Mouse (Mus musculus) E14TG2a.4 (cell line): ENCODE data around the gene Pex19.

Source experiments
- H3K27me3 ChIP-seq: 2 replicates; pipeline ENCODE4 v1.6.1; 2014; ENCODE audit warnings: low read length, control low read depth; ENCODE audit not compliant: insufficient read depth
- H3K36me3 ChIP-seq: 2 replicates; pipeline ENCODE4 v1.6.1; 2014; ENCODE audit warnings: low read length, control low read depth; ENCODE audit not compliant: insufficient read depth
- H3K4me1 ChIP-seq: replicated peaks from 2 replicates; pipeline ENCODE4 v1.6.1; 2014; ENCODE audit warnings: low read depth, low read length, control low read depth
- H3K4me3 ChIP-seq: replicated peaks from 2 replicates; pipeline ENCODE4 v1.5.1; 2014; ENCODE audit warnings: mild to moderate bottlenecking, low read length
- H3K9me3 ChIP-seq: 2 replicates; pipeline ENCODE4 v1.6.1; 2014; ENCODE audit warnings: low read length, control low read depth
- CTCF ChIP-seq: conservative IDR thresholded peaks from 2 replicates; pipeline ENCODE4 v1.5.1; 2014; ENCODE audit warnings: low read length
- NANOG ChIP-seq: IDR thresholded peaks from 2 replicates; pipeline ENCODE4 v1.6.1; 2014; ENCODE audit warnings: borderline replicate concordance, low read length, mixed read lengths
- POU5F1 ChIP-seq: IDR thresholded peaks from 2 replicates; pipeline ENCODE4 v1.6.1; 2014; ENCODE audit warnings: low read length, borderline replicate concordance

Pex19 gene

GRCm38 (mm10) chr1:172099325-172100033 lies 27.1 kb upstream of the Pex19 start:
- H3K4me3 ChIP-seq: no peak overlapping the region
- peaks cover 75% of the 10 kb centered on the region for H3K36me3 ChIP-seq
- peaks cover under 1% of the 10 kb centered on the region; the same call in 1 of the 2 replicates for H3K4me1 ChIP-seq
- TF ChIP-seq POU5F1: no peak
- TF ChIP-seq NANOG: no peak
- no peak for TF ChIP-seq CTCF
- H3K9me3 ChIP-seq: no peaks in the 10 kb centered on the region
- no peaks in the 10 kb centered on the region for H3K27me3 ChIP-seq

GRCm38 (mm10) chr1:172103619-172104018 lies 22.9 kb upstream of the Pex19 start:
- H3K36me3 ChIP-seq: peaks cover 91% of the 10 kb centered on the region
- H3K4me3 ChIP-seq: no peak overlapping the region
- H3K4me1 ChIP-seq: peaks cover 11% of the 10 kb centered on the region; the same call in 1 of the 2 replicates
- H3K27me3 ChIP-seq: no peaks in the 10 kb centered on the region
- TF ChIP-seq NANOG (no peak), POU5F1 (no peak), CTCF (no peak)
- no peaks in the 10 kb centered on the region for H3K9me3 ChIP-seq

DNA sequence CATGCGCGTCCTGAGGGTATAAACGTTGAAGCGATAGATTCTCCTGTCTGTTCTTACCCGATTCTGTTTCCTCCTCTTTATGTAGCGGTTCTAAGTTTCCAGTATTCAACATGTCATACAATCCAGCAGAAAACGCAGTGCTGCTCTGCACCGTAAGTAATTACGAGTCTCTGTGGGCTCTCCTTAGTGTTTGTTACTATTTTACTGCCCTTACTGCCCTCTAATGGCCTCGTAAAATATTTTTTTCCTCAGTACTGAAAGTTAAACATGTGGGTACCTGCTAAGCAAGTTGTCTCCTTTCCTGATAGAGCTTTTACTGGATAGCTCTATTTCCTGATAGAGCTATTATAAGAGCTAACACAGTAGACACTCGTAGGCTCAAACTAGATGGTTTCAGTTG lies 21.5 kb upstream of the Pex19 start:
- no peaks in the 10 kb centered on the region for H3K27me3 ChIP-seq
- peaks cover 11% of the 10 kb centered on the region; the same call in 1 of the 2 replicates for H3K4me1 ChIP-seq
- peaks cover 95% of the 10 kb centered on the region for H3K36me3 ChIP-seq
- H3K9me3 ChIP-seq: no peaks in the 10 kb centered on the region
- no peak overlapping the region for H3K4me3 ChIP-seq
- TF ChIP-seq POU5F1: no peak
- no peak for TF ChIP-seq NANOG

DNA sequence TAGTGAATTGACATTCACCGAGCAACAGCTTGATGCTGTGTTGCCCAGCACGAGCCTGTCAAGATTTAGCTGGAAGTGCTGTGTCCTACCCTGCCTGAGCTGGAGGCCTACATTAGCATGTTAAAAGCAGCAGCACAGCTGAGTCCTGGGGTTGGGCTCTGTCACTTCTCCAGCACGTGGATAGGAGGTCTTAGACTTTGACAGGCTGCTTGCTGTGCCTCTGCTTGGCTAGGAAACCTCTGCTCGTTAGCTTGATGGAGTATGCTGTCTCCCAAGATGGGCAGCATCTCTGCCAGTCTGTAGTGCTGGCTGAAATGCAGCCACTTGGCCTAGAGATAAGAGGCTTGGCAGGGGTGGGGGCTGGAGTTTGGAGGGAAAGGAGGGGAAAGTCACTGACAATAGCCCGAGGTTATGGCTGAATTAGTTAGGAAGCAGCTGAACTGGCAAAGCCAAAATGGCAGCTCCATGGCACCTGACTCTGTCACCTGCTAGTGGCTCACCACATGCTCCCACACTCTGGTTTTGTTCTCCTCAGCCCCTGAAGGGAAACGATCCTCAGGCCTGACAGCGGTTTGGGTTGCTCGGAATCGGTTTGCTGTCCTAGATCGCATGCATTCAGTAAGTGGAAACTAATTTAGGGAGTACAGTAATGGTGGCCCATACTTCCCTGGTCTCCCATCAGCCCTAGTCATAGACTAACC lies 18.6 kb upstream of the Pex19 start:
- TF ChIP-seq CTCF (no peak), NANOG (no peak), POU5F1 (no peak)
- Histone ChIP-seq H3K36me3 (peaks cover 95% of the 10 kb centered on the region), H3K27me3 (no peaks in the 10 kb centered on the region)

DNA sequence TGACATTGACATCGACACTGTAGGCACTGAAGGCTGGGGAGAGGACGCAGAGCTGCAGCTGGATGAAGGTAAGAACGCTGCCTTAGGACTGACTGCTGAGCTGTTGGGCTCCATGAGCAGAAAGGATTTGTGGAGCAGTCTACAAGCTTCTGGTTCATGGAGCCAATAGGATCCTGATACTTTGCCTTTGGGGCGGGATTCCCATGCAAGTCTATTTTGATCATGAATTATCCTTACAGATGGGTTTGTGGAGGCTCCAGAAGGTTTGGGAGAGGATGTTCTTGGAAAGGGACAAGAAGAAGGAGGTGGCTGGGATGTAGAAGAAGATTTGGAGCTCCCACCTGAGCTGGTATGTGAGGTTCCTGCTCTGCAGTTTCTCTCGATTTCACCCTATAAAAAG lies 9.6 kb upstream of the Pex19 start:
- Histone ChIP-seq H3K27me3 (no peaks in the 10 kb centered on the region), H3K4me3 (no peak overlapping the region), H3K36me3 (peaks cover 98% of the 10 kb centered on the region), H3K9me3 (no peaks in the 10 kb centered on the region), H3K4me1 (0 out of 2 replicates have a peak, but pooled peaks cover 3% of the 10 kb centered on the region)
- TF ChIP-seq NANOG (no peak), POU5F1 (no peak), CTCF (no peak)

More for the DNA sequence above, 18.6 kb upstream of the Pex19 start:
- H3K4me3 ChIP-seq: no peak overlapping the region
- H3K4me1 ChIP-seq: peaks cover 11% of the 10 kb centered on the region; the same call in 1 of the 2 replicates
- H3K9me3 ChIP-seq: no peaks in the 10 kb centered on the region

GRCm38 (mm10) chr1:172119100-172119499 lies 7.5 kb upstream of the Pex19 start:
- TF ChIP-seq POU5F1: no peak
- no peak for TF ChIP-seq NANOG
- TF ChIP-seq CTCF: no peak
- Histone ChIP-seq H3K4me1 (0 out of 2 replicates have a peak, but pooled peaks cover 3% of the 10 kb centered on the region), H3K9me3 (no peaks in the 10 kb centered on the region), H3K27me3 (no peaks in the 10 kb centered on the region), H3K4me3 (no peak overlapping the region), H3K36me3 (peaks cover 93% of the 10 kb centered on the region)

DNA sequence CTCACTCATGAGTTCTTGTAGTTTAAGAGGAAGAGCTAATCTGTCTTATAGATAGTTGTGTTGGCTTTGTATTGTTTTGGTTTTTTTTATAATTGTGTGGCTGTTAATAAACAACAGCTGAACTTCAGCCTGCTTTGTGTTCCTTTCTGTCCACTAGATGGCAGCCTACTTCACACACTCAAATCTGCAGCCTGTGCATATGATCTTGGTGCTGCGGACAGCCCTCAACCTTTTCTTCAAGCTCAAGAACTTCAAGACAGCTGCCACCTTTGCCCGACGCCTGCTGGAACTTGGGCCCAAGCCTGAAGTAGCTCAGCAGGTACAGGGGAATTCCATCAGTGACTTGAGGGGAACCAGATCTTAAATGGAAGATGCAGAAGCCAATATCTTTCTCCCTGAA lies 6.8 kb upstream of the Pex19 start:
- Histone ChIP-seq H3K4me1 (0 out of 2 replicates have a peak, but pooled peaks cover 3% of the 10 kb centered on the region), H3K9me3 (no peaks in the 10 kb centered on the region), H3K4me3 (no peak overlapping the region), H3K36me3 (peaks cover 87% of the 10 kb centered on the region), H3K27me3 (no peaks in the 10 kb centered on the region)
- TF ChIP-seq CTCF (peak; percentile 82), NANOG (no peak)

DNA sequence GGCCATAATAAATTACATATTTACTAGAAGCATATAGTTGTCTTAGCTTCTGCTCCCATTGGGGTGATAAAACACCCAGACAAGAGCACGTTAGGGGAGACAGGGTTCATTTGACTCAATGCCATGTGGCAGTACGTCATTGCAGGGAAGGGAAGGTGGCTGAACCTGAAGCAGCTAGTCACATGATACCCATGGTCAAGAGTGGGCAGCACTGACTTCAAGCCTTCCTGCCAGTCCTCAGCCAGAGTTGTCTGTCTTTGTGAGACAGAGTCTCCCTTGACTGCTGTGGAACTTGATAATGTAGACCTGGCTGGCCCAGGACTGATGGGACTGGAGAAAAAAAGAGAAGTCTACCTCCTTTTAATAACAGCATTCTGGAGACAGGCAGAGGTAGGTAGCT lies 3.9 kb upstream of the Pex19 start:
- no peaks in the 10 kb centered on the region for H3K9me3 ChIP-seq
- H3K4me3 ChIP-seq: no peak overlapping the region
- no peak for TF ChIP-seq CTCF
- no peak for TF ChIP-seq NANOG
- no peak for TF ChIP-seq POU5F1
- H3K36me3 ChIP-seq: peaks cover 57% of the 10 kb centered on the region
- H3K27me3 ChIP-seq: no peaks in the 10 kb centered on the region
- peaks cover 11% of the 10 kb centered on the region for H3K4me1 ChIP-seq

DNA sequence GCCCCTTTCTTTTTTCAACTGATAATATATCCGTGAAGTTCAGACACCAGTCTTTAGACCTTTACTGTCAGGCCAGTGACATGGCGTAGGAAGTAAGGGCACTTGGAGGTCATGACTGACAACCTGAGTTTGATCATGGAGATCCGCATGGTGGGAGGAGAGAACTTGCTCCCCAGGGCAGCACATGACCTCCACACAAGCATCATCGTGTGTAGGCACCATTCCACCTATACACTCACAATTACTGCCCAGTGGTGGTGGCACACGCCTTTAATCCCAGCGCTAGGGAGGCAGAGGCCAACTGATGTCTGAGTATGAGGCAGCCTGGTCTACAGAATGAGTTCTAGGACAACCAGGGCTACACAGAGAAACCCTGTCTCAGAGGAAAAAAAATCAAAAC lies 2.0 kb upstream of the Pex19 start:
- TF ChIP-seq CTCF: no peak
- TF ChIP-seq NANOG: no peak
- TF ChIP-seq POU5F1: no peak
- H3K27me3 ChIP-seq: no peaks in the 10 kb centered on the region
- H3K4me3 ChIP-seq: no peak overlapping the region
- no peaks in the 10 kb centered on the region for H3K9me3 ChIP-seq
- peaks cover 27% of the 10 kb centered on the region for H3K4me1 ChIP-seq
- peaks cover 53% of the 10 kb centered on the region for H3K36me3 ChIP-seq
